Mouse (Mus musculus): ENCODE data around the gene Taf1c. TPM values are rescaled to one million over a fixed set of nuclear protein-coding genes. Genes with fewer than 3 reads are reported as not detected.

Taf1c gene
- polyA plus RNA-seq, 1 experiment: 17.5 TPM

DNA sequence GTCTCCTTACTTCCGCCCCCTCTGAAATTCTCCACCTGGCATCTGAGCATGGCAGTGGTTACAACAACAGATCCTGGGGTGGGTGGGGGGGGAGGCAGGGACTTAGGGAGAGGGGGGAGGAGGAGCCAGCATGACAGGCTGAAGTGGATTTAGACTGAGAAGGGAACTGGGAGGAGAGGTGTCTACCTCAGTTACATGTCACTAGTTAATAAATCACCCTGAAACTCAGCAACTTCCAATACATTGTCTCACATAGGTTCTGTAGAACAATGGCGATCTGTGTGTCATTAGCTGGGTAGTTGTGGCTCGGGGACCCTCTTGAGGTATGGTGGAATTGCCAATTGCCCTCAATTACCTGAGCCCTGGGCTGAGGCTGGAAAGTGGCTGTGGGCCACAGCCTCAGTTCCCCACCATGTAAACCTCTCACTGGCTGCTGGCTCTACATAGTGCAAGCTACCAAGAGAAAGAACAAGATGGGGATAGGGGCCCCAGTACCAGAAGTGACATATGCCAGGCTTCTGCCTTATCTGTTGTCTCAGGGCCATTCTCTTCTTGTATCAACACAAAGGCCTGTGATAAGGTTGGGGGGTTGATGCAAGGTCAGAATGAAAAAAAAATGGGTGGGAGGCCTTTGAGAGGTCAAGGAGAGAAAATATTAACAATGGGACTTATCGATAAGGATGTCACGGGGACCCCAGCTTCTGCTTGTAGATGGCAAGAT lies 24.4 kb downstream of the Taf1c start:
- Histone ChIP-seq H3K9me3 (no peaks in the 10 kb centered on the region), H3K4me1 (peaks cover 47% of the 10 kb centered on the region), H3K27me3 (replicated peaks) (peaks cover 37% of the 10 kb centered on the region), H3K4me3 (replicated peaks) (no peak overlapping the region), H3K36me3 (replicated peaks; ENCODE audit: low read length) (no peaks in the 10 kb centered on the region)
- TF ChIP-seq FLI1 (IDR thresholded peaks at IDR 0.05; ENCODE audit: low read length) (no peak), GATA1 (IDR thresholded peaks at IDR 0.05; ENCODE audit: borderline replicate concordance, low read length) (no peak)

DNA sequence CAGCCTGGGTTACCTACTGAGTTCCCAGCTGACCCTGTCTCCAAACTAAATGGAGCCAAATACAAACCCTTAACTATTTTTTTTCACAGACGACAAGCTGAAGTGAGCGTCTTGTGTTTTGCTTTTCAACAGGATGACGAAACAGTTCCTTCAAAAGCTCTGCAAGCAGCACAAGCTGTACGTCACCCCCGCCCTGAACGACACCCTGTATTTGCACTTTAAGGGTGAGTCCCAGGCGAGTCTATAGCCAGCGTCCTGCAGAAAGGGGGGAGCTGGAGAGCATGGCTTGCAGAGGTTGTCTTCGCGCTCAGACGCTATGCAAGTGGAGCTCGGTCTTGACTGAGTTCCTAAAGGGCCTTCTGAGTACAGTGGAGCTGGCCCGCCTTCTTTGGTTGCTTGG lies 25.9 kb downstream of the Taf1c start:
- H3K36me3 ChIP-seq (replicated peaks; ENCODE audit: low read length): no peaks in the 10 kb centered on the region
- no peak overlapping the region for H3K4me3 ChIP-seq (replicated peaks)
- H3K27me3 ChIP-seq (replicated peaks): peaks cover 38% of the 10 kb centered on the region
- H3K4me1 ChIP-seq: peaks cover 49% of the 10 kb centered on the region
- TF ChIP-seq GATA1 (IDR thresholded peaks at IDR 0.05; ENCODE audit: borderline replicate concordance, low read length): no peak
- no peak for TF ChIP-seq FLI1 (IDR thresholded peaks at IDR 0.05; ENCODE audit: low read length)
- no peaks in the 10 kb centered on the region for H3K9me3 ChIP-seq

DNA sequence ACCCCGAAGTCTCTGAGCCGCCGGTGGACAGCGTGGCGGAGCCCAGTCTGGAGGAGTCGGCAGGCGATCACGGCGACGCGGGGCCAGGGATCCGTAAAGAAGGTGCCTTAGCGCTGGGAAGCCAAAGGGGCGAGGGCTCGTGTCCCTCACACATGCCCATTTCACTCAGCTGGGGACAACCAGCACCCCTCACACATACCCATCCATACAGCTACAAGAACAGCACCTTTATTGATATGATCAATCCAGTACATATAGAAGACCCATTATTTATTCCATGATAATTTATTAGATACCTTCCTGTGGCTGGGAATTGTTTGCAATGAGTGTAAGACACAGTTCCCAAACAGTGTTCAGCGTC lies 29.7 kb downstream of the Taf1c start:
- H3K36me3 ChIP-seq (replicated peaks; ENCODE audit: low read length): peaks cover 12% of the 10 kb centered on the region
- H3K9me3 ChIP-seq: no peaks in the 10 kb centered on the region
- TF ChIP-seq FLI1 (IDR thresholded peaks at IDR 0.05; ENCODE audit: low read length) (no peak), GATA1 (IDR thresholded peaks at IDR 0.05; ENCODE audit: borderline replicate concordance, low read length) (no peak)
- peaks cover 32% of the 10 kb centered on the region for H3K27me3 ChIP-seq (replicated peaks)
- H3K4me1 ChIP-seq: peaks cover 65% of the 10 kb centered on the region
- peak overlapping the region; percentile 95 for H3K4me3 ChIP-seq (replicated peaks)

DNA sequence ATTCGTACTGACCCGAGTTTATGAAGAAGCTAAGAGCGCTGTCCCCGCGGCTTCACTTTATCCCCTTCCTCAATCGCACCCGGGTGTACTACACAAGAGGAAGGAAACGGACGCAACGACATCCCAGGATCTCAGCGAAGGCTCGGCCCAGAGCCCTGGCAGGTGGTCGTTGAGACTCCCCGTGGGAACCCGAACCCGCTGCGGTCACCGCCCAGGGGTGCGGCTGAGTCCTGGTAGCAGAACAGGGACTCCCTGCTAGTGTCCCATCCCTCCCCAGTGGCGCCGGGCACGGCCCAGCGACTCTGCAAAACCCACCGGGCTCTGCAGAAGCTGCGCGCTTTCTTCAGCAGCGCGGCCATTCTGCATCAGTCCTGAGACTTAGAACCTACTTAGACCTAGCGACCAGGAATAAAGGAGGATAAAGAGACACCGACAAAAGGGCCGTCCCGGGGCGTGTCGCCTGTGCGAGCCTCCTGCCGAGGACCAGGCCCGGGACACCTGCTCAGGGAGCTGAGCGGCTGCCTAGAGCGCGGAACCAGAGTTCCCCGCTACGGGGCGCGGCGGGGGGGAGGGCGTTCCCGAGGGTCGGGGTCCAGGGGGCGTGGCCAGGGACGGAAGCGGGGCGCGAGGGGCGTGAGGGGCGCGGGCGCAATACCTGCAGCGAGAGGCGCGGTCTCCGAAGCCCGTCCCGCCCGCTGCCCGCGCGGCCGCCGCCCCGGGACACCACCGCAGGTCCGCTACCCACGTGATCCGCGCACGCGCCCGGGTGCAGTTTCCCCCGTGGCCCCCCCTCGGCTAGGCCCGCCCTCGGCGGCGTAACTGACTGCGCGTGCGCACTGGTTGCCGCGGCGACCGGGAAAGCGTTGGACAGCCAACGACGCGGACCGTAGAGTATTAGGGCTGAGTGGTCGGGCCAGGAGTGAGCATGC lies 30.3 kb downstream of the Taf1c start, which contains the start of the genes Hsdl1 and Dnaaf1:
TSS of gene Hsdl1 (minus strand) at position 747 of the 929 bp plus-strand sequence.
TSS of gene Dnaaf1 (plus strand) at position 799 of the 929 bp plus-strand sequence.
- TF ChIP-seq GATA1 (IDR thresholded peaks at IDR 0.05; ENCODE audit: borderline replicate concordance, low read length): no peak
- TF ChIP-seq FLI1 (IDR thresholded peaks at IDR 0.05; ENCODE audit: low read length): no peak
- H3K36me3 ChIP-seq (replicated peaks; ENCODE audit: low read length): peaks cover 17% of the 10 kb centered on the region
- peaks cover 28% of the 10 kb centered on the region for H3K27me3 ChIP-seq (replicated peaks)
- H3K4me3 ChIP-seq (replicated peaks): peak within 1 kb of the TSS; percentile 95
- peaks cover 67% of the 10 kb centered on the region for H3K4me1 ChIP-seq
- no peaks in the 10 kb centered on the region for H3K9me3 ChIP-seq

DNA sequence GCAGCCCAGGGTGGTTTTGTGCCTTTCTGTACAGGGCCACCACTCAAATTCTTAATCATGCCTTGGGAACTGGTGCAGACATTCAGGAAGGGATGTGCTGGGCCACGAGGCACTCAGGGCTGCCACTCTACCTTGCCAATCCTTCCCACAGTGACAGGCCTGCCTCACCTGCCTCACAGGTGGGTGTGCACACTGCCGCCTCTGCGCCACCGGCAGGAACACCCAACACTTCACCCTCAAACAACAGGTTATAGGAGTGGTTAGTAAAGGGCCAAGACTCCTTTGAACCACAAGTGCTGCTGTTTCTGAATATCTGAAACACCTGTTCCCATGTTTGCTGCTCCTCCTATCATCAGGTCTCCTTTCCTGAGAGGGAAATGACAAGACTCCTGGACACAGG lies 32.6 kb downstream of the Taf1c start:
- Histone ChIP-seq H3K4me3 (replicated peaks) (peak overlapping the region; percentile 86), H3K27me3 (replicated peaks) (peaks cover 15% of the 10 kb centered on the region), H3K4me1 (peaks cover 84% of the 10 kb centered on the region), H3K36me3 (replicated peaks; ENCODE audit: low read length) (peaks cover 38% of the 10 kb centered on the region), H3K9me3 (no peaks in the 10 kb centered on the region)
- TF ChIP-seq FLI1 (IDR thresholded peaks at IDR 0.05; ENCODE audit: low read length) (no peak), GATA1 (IDR thresholded peaks at IDR 0.05; ENCODE audit: borderline replicate concordance, low read length) (no peak)

DNA sequence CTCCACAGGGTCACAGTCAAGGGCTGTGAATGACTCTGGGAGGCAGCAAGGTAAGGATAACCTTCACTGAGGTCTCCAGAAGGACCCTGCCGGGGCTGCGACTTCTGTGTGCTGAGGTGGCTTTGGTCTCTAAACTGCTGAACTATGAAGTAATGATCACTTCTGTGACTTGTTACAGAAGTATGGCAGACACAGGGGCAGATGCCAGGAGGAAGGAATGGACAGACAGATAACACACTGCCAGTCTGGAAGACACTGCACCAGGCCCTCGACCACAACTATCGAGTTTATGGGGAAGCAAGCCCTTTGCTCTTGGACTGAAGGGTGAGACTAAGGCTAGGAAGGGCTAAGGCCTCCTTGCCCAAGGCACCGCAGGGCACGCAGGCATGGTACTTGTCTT lies 33.9 kb downstream of the Taf1c start:
- Histone ChIP-seq H3K27me3 (replicated peaks) (peaks cover 6% of the 10 kb centered on the region), H3K4me3 (replicated peaks) (peak overlapping the region; percentile 86), H3K4me1 (peaks cover 84% of the 10 kb centered on the region), H3K36me3 (replicated peaks; ENCODE audit: low read length) (peaks cover 48% of the 10 kb centered on the region), H3K9me3 (no peaks in the 10 kb centered on the region)
- no peak for TF ChIP-seq FLI1 (IDR thresholded peaks at IDR 0.05; ENCODE audit: low read length)
- TF ChIP-seq GATA1 (IDR thresholded peaks at IDR 0.05; ENCODE audit: borderline replicate concordance, low read length): peak; percentile 41; the same call in 1 of the 3 replicates

DNA sequence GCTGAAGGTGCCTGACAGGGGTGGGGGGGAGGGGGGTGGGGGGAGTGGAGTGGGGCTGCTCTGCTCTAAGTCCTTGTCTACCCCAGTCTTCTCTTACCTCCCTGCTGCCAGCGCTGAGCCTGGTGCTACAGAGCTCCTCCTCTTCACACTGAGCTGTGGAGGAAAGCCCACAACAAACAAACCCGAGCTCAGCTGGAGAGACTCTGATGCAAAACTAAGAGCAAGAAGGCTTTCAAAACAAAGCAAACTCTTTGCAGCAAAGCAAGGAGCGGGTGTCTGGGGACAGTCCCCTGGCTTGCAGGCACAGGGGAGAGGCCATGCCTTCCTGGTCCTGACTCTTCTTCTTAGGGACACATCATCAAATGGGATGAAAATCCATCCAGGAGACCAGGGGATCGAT lies 35.1 kb downstream of the Taf1c start:
- no peak for TF ChIP-seq FLI1 (IDR thresholded peaks at IDR 0.05; ENCODE audit: low read length)
- no peak for TF ChIP-seq GATA1 (IDR thresholded peaks at IDR 0.05; ENCODE audit: borderline replicate concordance, low read length)
- Histone ChIP-seq H3K27me3 (replicated peaks) (no peaks in the 10 kb centered on the region), H3K4me3 (replicated peaks) (peak overlapping the region; percentile 76), H3K4me1 (peaks cover 82% of the 10 kb centered on the region), H3K36me3 (replicated peaks; ENCODE audit: low read length) (peaks cover 61% of the 10 kb centered on the region), H3K9me3 (no peaks in the 10 kb centered on the region)

DNA sequence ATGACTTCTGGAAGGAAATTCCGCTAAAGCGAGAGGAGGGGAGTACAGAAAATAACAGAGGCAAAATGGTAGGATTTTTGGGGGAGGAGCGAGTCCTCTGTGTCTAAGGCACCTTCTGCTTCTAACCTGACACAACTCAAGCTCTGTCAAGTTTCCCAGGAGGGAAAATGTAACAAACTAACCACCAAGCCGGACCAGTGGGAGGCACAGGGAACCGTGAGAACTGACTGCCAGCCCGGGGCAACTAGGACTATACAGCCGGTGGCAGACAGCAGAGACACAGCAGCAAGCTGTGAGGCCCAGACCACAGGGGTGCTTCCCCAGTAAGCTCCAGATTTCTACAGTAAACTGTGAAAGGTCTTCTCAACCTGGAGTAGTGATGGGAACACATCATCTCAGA lies 36.1 kb downstream of the Taf1c start:
- H3K27me3 ChIP-seq (replicated peaks): no peaks in the 10 kb centered on the region
- no peaks in the 10 kb centered on the region for H3K9me3 ChIP-seq
- H3K4me1 ChIP-seq: peaks cover 77% of the 10 kb centered on the region
- TF ChIP-seq GATA1 (IDR thresholded peaks at IDR 0.05; ENCODE audit: borderline replicate concordance, low read length): no peak
- TF ChIP-seq FLI1 (IDR thresholded peaks at IDR 0.05; ENCODE audit: low read length): no peak
- peaks cover 70% of the 10 kb centered on the region for H3K36me3 ChIP-seq (replicated peaks; ENCODE audit: low read length)
- H3K4me3 ChIP-seq (replicated peaks): no peak overlapping the region

DNA sequence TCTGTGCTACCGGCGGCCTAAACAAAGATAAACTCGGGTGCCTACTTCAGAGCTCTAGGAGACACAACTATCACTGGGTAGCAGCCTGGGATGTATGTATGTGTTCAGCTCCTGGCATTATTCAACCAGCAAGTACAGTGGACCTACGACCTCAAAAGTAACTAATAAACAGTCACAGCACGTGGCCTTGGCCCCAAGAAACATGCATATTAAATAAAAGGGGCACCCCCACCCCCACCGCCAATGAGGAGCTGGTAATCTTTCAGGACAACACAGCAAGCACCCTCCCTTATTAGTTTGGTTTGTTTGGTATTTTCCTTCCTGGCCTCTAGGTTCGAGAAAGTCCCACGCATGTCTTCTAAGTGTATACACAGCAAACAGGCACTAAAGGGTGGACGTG lies 36.8 kb downstream of the Taf1c start:
- H3K4me1 ChIP-seq: peaks cover 70% of the 10 kb centered on the region

DNA sequence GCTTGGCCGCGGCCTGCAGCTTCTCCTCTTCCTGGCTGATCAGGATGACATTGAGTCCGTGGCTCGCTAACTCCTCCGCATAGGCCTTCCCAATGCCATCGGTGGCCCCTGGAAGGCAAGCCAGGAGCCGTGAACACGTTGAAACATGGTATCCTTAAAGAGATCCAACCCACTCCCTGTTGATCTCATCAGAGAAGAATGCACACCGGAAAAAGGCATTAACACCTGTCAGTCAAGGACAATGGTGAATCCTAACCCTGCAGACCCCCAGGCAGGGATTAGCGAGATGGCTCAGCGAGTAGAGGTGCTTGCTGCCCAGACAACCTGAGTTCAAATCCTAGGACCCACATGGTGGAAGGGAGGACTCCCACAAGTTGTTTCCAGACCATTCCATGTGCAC lies 38.7 kb downstream of the Taf1c start:
- Histone ChIP-seq H3K27me3 (replicated peaks) (no peaks in the 10 kb centered on the region), H3K4me3 (replicated peaks) (no peak overlapping the region), H3K9me3 (no peaks in the 10 kb centered on the region), H3K36me3 (replicated peaks; ENCODE audit: low read length) (peaks cover 89% of the 10 kb centered on the region), H3K4me1 (peaks cover 51% of the 10 kb centered on the region)
- TF ChIP-seq GATA1 (IDR thresholded peaks at IDR 0.05; ENCODE audit: borderline replicate concordance, low read length) (no peak), FLI1 (IDR thresholded peaks at IDR 0.05; ENCODE audit: low read length) (no peak)

More for the DNA sequence above, 36.8 kb downstream of the Taf1c start:
- no peak for TF ChIP-seq FLI1 (IDR thresholded peaks at IDR 0.05; ENCODE audit: low read length)
- no peak for TF ChIP-seq GATA1 (IDR thresholded peaks at IDR 0.05; ENCODE audit: borderline replicate concordance, low read length)
- no peak overlapping the region for H3K4me3 ChIP-seq (replicated peaks)
- peaks cover 77% of the 10 kb centered on the region for H3K36me3 ChIP-seq (replicated peaks; ENCODE audit: low read length)
- no peaks in the 10 kb centered on the region for H3K27me3 ChIP-seq (replicated peaks)
- no peaks in the 10 kb centered on the region for H3K9me3 ChIP-seq

All from megakaryocyte, embryonic 14.5 days (primary cell).